Mouse (Mus musculus): ENCODE data around the gene Bub1.

Bub1 gene

GRCm38 (mm10) chr2:127774578-127774941 lies 57.1 kb downstream of the Bub1 start:
- DNase-seq (ENCODE audit: low spot score in 2 of 2) = no peak

- no peak for DNase-seq (ENCODE audit: low spot score in 2 of 2)
Observed at GRCm38 (mm10) chr2:127773938-127774577, 57.6 kb downstream of the Bub1 start.

GRCm38 (mm10) chr2:127761587-127761986 lies 70.1 kb downstream of the Bub1 start:
- no peak for DNase-seq (ENCODE audit: low spot score in 2 of 2)

GRCm38 (mm10) chr2:127760429-127761000 lies 71.2 kb downstream of the Bub1 start:
- no peak for DNase-seq (ENCODE audit: low spot score in 2 of 2)

- no peak for DNase-seq (ENCODE audit: low spot score in 2 of 2)
Observed at GRCm38 (mm10) chr2:127760014-127760413, 71.7 kb downstream of the Bub1 start.

GRCm38 (mm10) chr2:127759157-127759880 lies 72.3 kb downstream of the Bub1 start:
- no peak for DNase-seq (ENCODE audit: low spot score in 2 of 2)

GRCm38 (mm10) chr2:127757171-127757570 lies 74.5 kb downstream of the Bub1 start:
- DNase-seq (ENCODE audit: low spot score in 2 of 2) = no peak

GRCm38 (mm10) chr2:127754113-127754512 lies 77.6 kb downstream of the Bub1 start:
- DNase-seq (ENCODE audit: low spot score in 2 of 2) = no peak

GRCm38 (mm10) chr2:127751849-127752610 lies 79.6 kb downstream of the Bub1 start:
- no peak for DNase-seq (ENCODE audit: low spot score in 2 of 2)

Data from urinary bladder, adult 18-20 months (tissue).